Mouse (Mus musculus) liver, postnatal 0 days (tissue): Measurements from ENCODE around the gene Ddx41. TPM values are rescaled to one million over a fixed set of nuclear protein-coding genes. Genes with fewer than 3 reads are reported as not detected.

Source experiments
- ATAC-seq: fragments of 200-750 bp; cut with Nextera tagmentation; 2 replicates; pipeline ENCODE4 v1.8.0; 2017; ENCODE audit warnings: mild to moderate bottlenecking, moderate library complexity
- DNase-seq: peaks from one replicate; pipeline ENCODE4 v3.0.0-alpha.2; 2016
- H3K27ac ChIP-seq: fragments of 300-500 bp; sonication (generic); 2 replicates; pipeline ENCODE4 v1.5.1; 2014; ENCODE audit warnings: antibody characterized with exemption, moderate library complexity, mild to moderate bottlenecking, low read depth
- H3K27me3 ChIP-seq: fragments of 300-500 bp; sonication (generic); 2 replicates; pipeline ENCODE4 v1.6.1; 2014; ENCODE audit warnings: low read length, control low read depth, mixed read lengths; ENCODE audit not compliant: insufficient read depth
- H3K36me3 ChIP-seq: fragments of 300-500 bp; sonication (generic); replicated peaks from 2 replicates; pipeline ENCODE4 v1.6.1; 2014; ENCODE audit warnings: mild to moderate bottlenecking, control low read depth, low read length, moderate library complexity, mixed read lengths; ENCODE audit not compliant: insufficient read depth
- H3K4me1 ChIP-seq: fragments of 300-500 bp; sonication (generic); 2 replicates; pipeline ENCODE4 v1.6.1; 2014; ENCODE audit warnings: antibody characterized with exemption, mild to moderate bottlenecking, control low read depth; ENCODE audit not compliant: insufficient read depth
- H3K4me2 ChIP-seq: fragments of 300-500 bp; sonication (generic); 2 replicates; pipeline ENCODE4 v1.6.1; 2014; ENCODE audit warnings: low read depth, mild to moderate bottlenecking, low read length, moderate library complexity, mixed read lengths
- H3K4me3 ChIP-seq: fragments of 300-500 bp; sonication (generic); 2 replicates; pipeline ENCODE4 v1.5.1; 2014; ENCODE audit warnings: low read depth, low read length
- H3K9ac ChIP-seq: fragments of 300-500 bp; sonication (generic); replicated peaks from 2 replicates; pipeline ENCODE4 v1.6.1; 2014; ENCODE audit warnings: mild to moderate bottlenecking, moderate library complexity
- H3K9me3 ChIP-seq: fragments of 300-500 bp; sonication (generic); 2 replicates; pipeline ENCODE4 v1.6.1; 2016; ENCODE audit warnings: mild to moderate bottlenecking, control low read depth, low read length, mixed read lengths
- CTCF ChIP-seq: sonication (generic); IDR thresholded peaks from 2 replicates; pipeline ENCODE4 v1.5.1; 2016; ENCODE audit warnings: antibody characterized with exemption, low read depth
- EP300 ChIP-seq: IDR thresholded peaks from 2 replicates; pipeline ENCODE4 v1.6.1; 2016; ENCODE audit warnings: antibody characterized with exemption, low read depth, mild to moderate bottlenecking
- WGBS: fragments of 180-500 bp; shearing (Covaris S2); extraction: QIAGEN DNeasy Blood & Tissue Kit; methylation state at CpG from one replicate; pipeline ENCODE4 v1.1.7; 2014; ENCODE audit not compliant: insufficient replicate concordance; 5-methylcytosine and 5-hydroxymethylcytosine counted together
- microRNA-seq: library from miRNA; unstranded; fragments of <30 nt; microRNA quantifications from one replicate; pipeline ENCODE4, GENCODE M21; 2016
- polyA plus RNA-seq: library from polyadenylated mRNA; unstranded; fragments of >200 nt; fragmentation: Nextera tagmentation; extraction: Ambion mirVana; gene quantifications from 2 replicates; pipeline ENCODE4 v1.2.1, GENCODE M21; 2015

The Ddx41 gene
- polyA plus RNA-seq, 1 experiment from 2014 or later: 17.0 TPM

DNA sequence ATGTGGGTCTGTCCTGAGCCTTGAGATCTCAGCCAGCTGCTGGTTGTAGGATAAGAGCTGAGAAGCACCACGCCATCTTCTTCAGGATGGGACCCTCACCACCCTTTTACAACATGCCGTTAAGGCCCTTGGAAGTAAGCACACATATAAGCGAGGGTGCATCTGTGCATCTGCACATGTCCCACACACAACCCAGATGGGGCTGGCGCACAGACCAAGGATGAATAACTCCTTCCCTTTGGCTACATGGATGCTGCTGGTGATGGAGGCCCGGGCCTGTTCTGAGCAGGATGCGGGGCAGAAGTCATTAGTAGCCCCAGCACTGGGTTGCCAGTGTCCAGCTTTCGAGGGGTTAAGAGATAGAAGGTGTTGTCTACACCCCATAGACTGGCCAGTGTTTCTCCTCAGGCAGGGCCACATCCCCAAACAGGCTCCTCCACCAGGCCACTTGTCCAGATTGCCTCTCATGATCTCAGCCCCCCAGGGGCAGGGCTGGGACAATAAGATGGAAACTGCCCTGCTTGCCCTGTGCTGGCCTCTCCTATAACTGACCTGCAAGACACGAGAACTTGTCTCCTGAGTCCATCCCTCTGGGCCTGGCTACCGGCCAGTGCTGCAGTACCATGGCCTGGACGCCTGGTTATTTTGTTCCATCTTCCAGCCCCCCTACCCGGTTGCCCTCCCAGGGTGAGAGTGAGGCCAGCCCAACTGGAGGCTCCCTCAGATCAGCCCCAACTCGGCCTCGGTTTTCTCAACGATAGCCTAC is 50.2 kb downstream of the Ddx41 start:
- Histone ChIP-seq H3K4me1 (peaks cover 7% of the 10 kb centered on the region), H3K36me3 (no peaks in the 10 kb centered on the region), H3K9ac (no peak overlapping the region), H3K4me2 (peak overlapping the region; percentile 81), H3K27me3 (peaks cover 43% of the 10 kb centered on the region), H3K27ac (no peak overlapping the region), H3K9me3 (no peaks in the 10 kb centered on the region), H3K4me3 (0 out of 2 replicates have a peak overlapping the region, but pooled peaks have one; percentile 56)
- DNase-seq (no peak), ATAC-seq (no peak)
- 56% methylated on average over 14 of the region's 14 CpGs for WGBS
- TF ChIP-seq EP300 (no peak), CTCF (no peak)

GRCm38 (mm10) chr13:55484520-55485088 is 51.9 kb downstream of the Ddx41 start:
- Histone ChIP-seq H3K4me2 (no peak overlapping the region), H3K4me1 (peaks cover 7% of the 10 kb centered on the region), H3K9ac (no peak overlapping the region), H3K27ac (no peak overlapping the region), H3K9me3 (no peaks in the 10 kb centered on the region), H3K4me3 (no peak overlapping the region), H3K27me3 (peaks cover 43% of the 10 kb centered on the region), H3K36me3 (no peaks in the 10 kb centered on the region)
- TF ChIP-seq EP300: no peak
- DNase-seq (no peak), ATAC-seq (no peak)
- 42% methylated on average over 7 of the region's 7 CpGs for WGBS

DNA sequence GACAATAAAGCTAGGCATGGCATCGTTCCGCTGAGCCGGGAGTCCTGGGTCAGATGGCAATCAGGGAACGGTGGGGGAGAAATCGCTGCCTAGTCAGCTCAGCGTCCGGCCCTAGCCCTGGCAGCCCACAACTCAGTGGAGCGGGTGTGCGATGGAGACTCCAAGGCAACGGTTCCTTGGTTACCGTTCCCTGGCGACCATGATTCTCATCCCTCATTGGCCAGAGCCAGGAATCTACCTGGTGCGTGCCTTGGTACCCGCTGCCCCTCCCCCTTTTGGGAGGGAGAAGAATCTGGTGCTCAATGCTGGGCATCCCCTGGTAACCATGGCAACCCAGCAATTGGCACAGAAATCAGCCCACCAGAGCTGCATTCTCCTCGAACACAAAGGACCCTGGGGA is 52.9 kb downstream of the Ddx41 start:
- Histone ChIP-seq H3K27ac (0 out of 2 replicates have a peak overlapping the region, but pooled peaks have one; percentile 40), H3K27me3 (peaks cover 39% of the 10 kb centered on the region), H3K4me1 (peaks cover 13% of the 10 kb centered on the region), H3K36me3 (no peaks in the 10 kb centered on the region), H3K9ac (no peak overlapping the region), H3K4me3 (no peak overlapping the region), H3K9me3 (no peaks in the 10 kb centered on the region), H3K4me2 (no peak overlapping the region)
- no peak for ATAC-seq
- TF ChIP-seq CTCF: no peak
- no peak for TF ChIP-seq EP300
- no peak for DNase-seq
- WGBS: 50% methylated on average over 15 of the region's 15 CpGs

GRCm38 (mm10) chr13:55483071-55483470 is 53.4 kb downstream of the Ddx41 start:
- Histone ChIP-seq H3K27me3 (peaks cover 34% of the 10 kb centered on the region), H3K27ac (peak overlapping the region; percentile 40; the same call in 1 of the 2 replicates), H3K9me3 (no peaks in the 10 kb centered on the region), H3K4me1 (peaks cover 14% of the 10 kb centered on the region), H3K9ac (no peak overlapping the region), H3K4me2 (no peak overlapping the region), H3K4me3 (no peak overlapping the region), H3K36me3 (no peaks in the 10 kb centered on the region)
- TF ChIP-seq EP300 (no peak), CTCF (no peak)
- no peak for DNase-seq
- 52% methylated on average over 9 of the region's 9 CpGs for WGBS
- ATAC-seq: peak; percentile 21

GRCm38 (mm10) chr13:55482542-55482941 is 53.9 kb downstream of the Ddx41 start:
- ATAC-seq: no peak

More at GRCm38 (mm10) chr13:55482542-55482941, 53.9 kb downstream of the Ddx41 start:
- Histone ChIP-seq H3K36me3 (no peaks in the 10 kb centered on the region), H3K4me3 (no peak overlapping the region), H3K4me2 (no peak overlapping the region), H3K4me1 (peaks cover 11% of the 10 kb centered on the region), H3K9me3 (no peaks in the 10 kb centered on the region), H3K9ac (no peak overlapping the region), H3K27me3 (peaks cover 29% of the 10 kb centered on the region), H3K27ac (peak overlapping the region; percentile 40; the same call in 1 of the 2 replicates)
- TF ChIP-seq EP300 (no peak), CTCF (no peak)
- no peak for DNase-seq
- WGBS: 71% methylated on average over 7 of the region's 7 CpGs

Small RNAs within 50 kb of the gene (microRNA-seq; reads per million reads assigned to microRNA genes)
- 2.0 reads per million for gene Mir6945

Other genes with a start within 250 kb of the Ddx41 start
- 196 and 213 TPM in 2 replicates for gene Prelid1, start 216.2 kb downstream of the Ddx41 start, polyA plus RNA-seq
- gene Rab24, start 214.7 kb downstream of the Ddx41 start, polyA plus RNA-seq: 38.7 and 39.6 TPM in 2 replicates
- gene Mxd3, start 206.8 kb downstream of the Ddx41 start, polyA plus RNA-seq: 14.0 and 15.9 TPM in 2 replicates
- gene Lman2, start 173.9 kb downstream of the Ddx41 start, polyA plus RNA-seq: 50.5 and 56.0 TPM in 2 replicates
- gene Rgs14, start 166.9 kb downstream of the Ddx41 start, polyA plus RNA-seq: 2.8 and 3.1 TPM in 2 replicates
- gene Slc34a1, start 138.5 kb downstream of the Ddx41 start, polyA plus RNA-seq: not detected in 2 replicates
- not detected in 2 replicates for gene Pfn3, start 121.4 kb downstream of the Ddx41 start, polyA plus RNA-seq
- 403 and 418 TPM in 2 replicates for gene F12, start 109.9 kb downstream of the Ddx41 start, polyA plus RNA-seq
- 15.9 and 16.7 TPM in 2 replicates for gene Grk6, start 91.6 kb downstream of the Ddx41 start, polyA plus RNA-seq
- not detected in 2 replicates for gene Prr7, start 72.4 kb downstream of the Ddx41 start, polyA plus RNA-seq
- 4.1 and 4.2 TPM in 2 replicates for gene Dbn1, start 48.5 kb downstream of the Ddx41 start, polyA plus RNA-seq
- gene Pdlim7, start 23.0 kb downstream of the Ddx41 start, polyA plus RNA-seq: 15.9 and 17.0 TPM in 2 replicates
- gene Dok3, start 7.4 kb downstream of the Ddx41 start, polyA plus RNA-seq: 18.1 and 20.2 TPM in 2 replicates
- 5.0 and 5.3 TPM in 2 replicates for gene Fam193b, start 34.5 kb upstream of the Ddx41 start, polyA plus RNA-seq
- gene Tmed9, start 37.1 kb upstream of the Ddx41 start, polyA plus RNA-seq: 45.1 and 46.6 TPM in 2 replicates
- gene B4galt7, start 63.2 kb upstream of the Ddx41 start, polyA plus RNA-seq: 5.4 and 6.4 TPM in 2 replicates
- 16.2 and 16.7 TPM in 2 replicates for gene Caml, start 86.3 kb upstream of the Ddx41 start, polyA plus RNA-seq
- gene Ddx46, start 98.4 kb upstream of the Ddx41 start, polyA plus RNA-seq: 9.8 and 11.7 TPM in 2 replicates
- gene B230219D22Rik, start 156.5 kb upstream of the Ddx41 start, polyA plus RNA-seq: 8.6 and 9.0 TPM in 2 replicates
- gene Txndc15, start 178.0 kb upstream of the Ddx41 start, polyA plus RNA-seq: 42.3 and 44.9 TPM in 2 replicates
- gene Pcbd2, start 190.7 kb upstream of the Ddx41 start, polyA plus RNA-seq: 49.2 and 52.7 TPM in 2 replicates
- 0.13 TPM in 2 replicates for gene Catsper3, start 247.9 kb upstream of the Ddx41 start, polyA plus RNA-seq